Mouse (Mus musculus): ENCODE data around the gene Egfl7.
A peak's percentile ranks its signal among the peaks of the same experiment; 100 is the strongest.

The Egfl7 gene

GRCm38 (mm10) chr2:26580751-26581150, 937 bp downstream of the Egfl7 start:
- Histone ChIP-seq H3K9me3 (ENCODE audit: low read length) (no peaks in the 10 kb centered on the region), H3K4me3 (replicated peaks; ENCODE audit: low read length) (no peak overlapping the region), H3K4me1 (replicated peaks; ENCODE audit: low read depth, low read length) (peaks cover 65% of the 10 kb centered on the region), H3K27me3 (ENCODE audit: insufficient read depth, low read length) (0 out of 2 replicates have a peak, but pooled peaks cover 4% of the 10 kb centered on the region), H3K36me3 (ENCODE audit: insufficient read depth, low read length) (no peaks in the 10 kb centered on the region)
- no peak for TF ChIP-seq NANOG (IDR thresholded peaks at IDR 0.05; ENCODE audit: borderline replicate concordance, low read length)

GRCm38 (mm10) chr2:26582203-26582602, 2.4 kb downstream of the Egfl7 start:
- TF ChIP-seq NANOG (IDR thresholded peaks at IDR 0.05; ENCODE audit: borderline replicate concordance, low read length) (no peak), POU5F1 (IDR thresholded peaks at IDR 0.05; ENCODE audit: borderline replicate concordance, low read length) (no peak), CTCF (conservative IDR thresholded peaks at IDR 0.05; ENCODE audit: low read length) (no peak)
- H3K4me3 ChIP-seq (replicated peaks; ENCODE audit: low read length): peak overlapping the region; percentile 60
- no peaks in the 10 kb centered on the region for H3K36me3 ChIP-seq (ENCODE audit: insufficient read depth, low read length)
- peaks cover 60% of the 10 kb centered on the region for H3K4me1 ChIP-seq (replicated peaks; ENCODE audit: low read depth, low read length)
- no peaks in the 10 kb centered on the region for H3K9me3 ChIP-seq (ENCODE audit: low read length)
- H3K27me3 ChIP-seq (ENCODE audit: insufficient read depth, low read length): 0 out of 2 replicates have a peak, but pooled peaks cover 4% of the 10 kb centered on the region

- no peak for TF ChIP-seq CTCF (conservative IDR thresholded peaks at IDR 0.05; ENCODE audit: low read length)
- TF ChIP-seq POU5F1 (IDR thresholded peaks at IDR 0.05; ENCODE audit: borderline replicate concordance, low read length): no peak
- no peak for TF ChIP-seq NANOG (IDR thresholded peaks at IDR 0.05; ENCODE audit: borderline replicate concordance, low read length)
- H3K9me3 ChIP-seq (ENCODE audit: low read length): no peaks in the 10 kb centered on the region
- 0 out of 2 replicates have a peak overlapping the region, but pooled peaks have one; percentile 23 for H3K4me3 ChIP-seq (replicated peaks; ENCODE audit: low read length)
- peaks cover 60% of the 10 kb centered on the region for H3K4me1 ChIP-seq (replicated peaks; ENCODE audit: low read depth, low read length)
- H3K27me3 ChIP-seq (ENCODE audit: insufficient read depth, low read length): 0 out of 2 replicates have a peak, but pooled peaks cover 4% of the 10 kb centered on the region
- H3K36me3 ChIP-seq (ENCODE audit: insufficient read depth, low read length): no peaks in the 10 kb centered on the region
Observed at GRCm38 (mm10) chr2:26582741-26583140, 2.9 kb downstream of the Egfl7 start.

- Histone ChIP-seq H3K4me1 (replicated peaks; ENCODE audit: low read depth, low read length) (peaks cover 60% of the 10 kb centered on the region), H3K27me3 (ENCODE audit: insufficient read depth, low read length) (0 out of 2 replicates have a peak, but pooled peaks cover 4% of the 10 kb centered on the region), H3K9me3 (ENCODE audit: low read length) (no peaks in the 10 kb centered on the region), H3K36me3 (ENCODE audit: insufficient read depth, low read length) (no peaks in the 10 kb centered on the region), H3K4me3 (replicated peaks; ENCODE audit: low read length) (no peak overlapping the region)
- TF ChIP-seq CTCF (conservative IDR thresholded peaks at IDR 0.05; ENCODE audit: low read length) (no peak), POU5F1 (IDR thresholded peaks at IDR 0.05; ENCODE audit: borderline replicate concordance, low read length) (no peak), NANOG (IDR thresholded peaks at IDR 0.05; ENCODE audit: borderline replicate concordance, low read length) (no peak)
Observed at GRCm38 (mm10) chr2:26583640-26584039, 3.8 kb downstream of the Egfl7 start.

GRCm38 (mm10) chr2:26585713-26586112, 5.9 kb downstream of the Egfl7 start:
- Histone ChIP-seq H3K4me3 (replicated peaks; ENCODE audit: low read length) (peak overlapping the region; percentile 86; the same call in 1 of the 2 replicates), H3K4me1 (replicated peaks; ENCODE audit: low read depth, low read length) (peaks cover 65% of the 10 kb centered on the region), H3K27me3 (ENCODE audit: insufficient read depth, low read length) (0 out of 2 replicates have a peak, but pooled peaks cover 4% of the 10 kb centered on the region), H3K9me3 (ENCODE audit: low read length) (no peaks in the 10 kb centered on the region), H3K36me3 (ENCODE audit: insufficient read depth, low read length) (peaks cover 20% of the 10 kb centered on the region)
- TF ChIP-seq NANOG (IDR thresholded peaks at IDR 0.05; ENCODE audit: borderline replicate concordance, low read length): no peak
- no peak for TF ChIP-seq CTCF (conservative IDR thresholded peaks at IDR 0.05; ENCODE audit: low read length)
- TF ChIP-seq POU5F1 (IDR thresholded peaks at IDR 0.05; ENCODE audit: borderline replicate concordance, low read length): no peak

GRCm38 (mm10) chr2:26586294-26587043, 6.7 kb downstream of the Egfl7 start, which contains the start of gene Gm20532:
Gene Gm20532 (plus strand): TSS chr2:26586639.
- no peaks in the 10 kb centered on the region for H3K9me3 ChIP-seq (ENCODE audit: low read length)
- H3K36me3 ChIP-seq (ENCODE audit: insufficient read depth, low read length): peaks cover 28% of the 10 kb centered on the region
- H3K27me3 ChIP-seq (ENCODE audit: insufficient read depth, low read length): 0 out of 2 replicates have a peak, but pooled peaks cover 4% of the 10 kb centered on the region
- peaks cover 65% of the 10 kb centered on the region for H3K4me1 ChIP-seq (replicated peaks; ENCODE audit: low read depth, low read length)
- peak within 1 kb of the TSS; percentile 86 for H3K4me3 ChIP-seq (replicated peaks; ENCODE audit: low read length)
- TF ChIP-seq CTCF (conservative IDR thresholded peaks at IDR 0.05; ENCODE audit: low read length) (peak; percentile 63), POU5F1 (IDR thresholded peaks at IDR 0.05; ENCODE audit: borderline replicate concordance, low read length) (no peak)

GRCm38 (mm10) chr2:26587044-26587405, 7.2 kb downstream of the Egfl7 start:
- H3K4me3 ChIP-seq (replicated peaks; ENCODE audit: low read length): peak overlapping the region; percentile 86
- 0 out of 2 replicates have a peak, but pooled peaks cover 4% of the 10 kb centered on the region for H3K27me3 ChIP-seq (ENCODE audit: insufficient read depth, low read length)
- no peaks in the 10 kb centered on the region for H3K9me3 ChIP-seq (ENCODE audit: low read length)
- peaks cover 34% of the 10 kb centered on the region for H3K36me3 ChIP-seq (ENCODE audit: insufficient read depth, low read length)
- peaks cover 60% of the 10 kb centered on the region for H3K4me1 ChIP-seq (replicated peaks; ENCODE audit: low read depth, low read length)
- TF ChIP-seq POU5F1 (IDR thresholded peaks at IDR 0.05; ENCODE audit: borderline replicate concordance, low read length) (no peak), NANOG (IDR thresholded peaks at IDR 0.05; ENCODE audit: borderline replicate concordance, low read length) (no peak), CTCF (conservative IDR thresholded peaks at IDR 0.05; ENCODE audit: low read length) (no peak)

GRCm38 (mm10) chr2:26588573-26588972, 8.8 kb downstream of the Egfl7 start:
- 0 out of 2 replicates have a peak overlapping the region, but pooled peaks have one; percentile 10 for H3K4me3 ChIP-seq (replicated peaks; ENCODE audit: low read length)
- no peak for TF ChIP-seq CTCF (conservative IDR thresholded peaks at IDR 0.05; ENCODE audit: low read length)
- TF ChIP-seq NANOG (IDR thresholded peaks at IDR 0.05; ENCODE audit: borderline replicate concordance, low read length): no peak
- TF ChIP-seq POU5F1 (IDR thresholded peaks at IDR 0.05; ENCODE audit: borderline replicate concordance, low read length): no peak
- H3K36me3 ChIP-seq (ENCODE audit: insufficient read depth, low read length): peaks cover 49% of the 10 kb centered on the region
- no peaks in the 10 kb centered on the region for H3K9me3 ChIP-seq (ENCODE audit: low read length)
- H3K27me3 ChIP-seq (ENCODE audit: insufficient read depth, low read length): 0 out of 2 replicates have a peak, but pooled peaks cover 4% of the 10 kb centered on the region
- H3K4me1 ChIP-seq (replicated peaks; ENCODE audit: low read depth, low read length): peaks cover 55% of the 10 kb centered on the region

Data from E14TG2a.4 (cell line).